Mouse (Mus musculus) liver, postnatal 0 days (tissue): ENCODE data around the gene Mettl6.

Source experiments
- CTCF ChIP-seq: sonication (generic); IDR thresholded peaks from 2 replicates; pipeline ENCODE4 v1.5.1; 2016; ENCODE audit warnings: antibody characterized with exemption, low read depth
- EP300 ChIP-seq: IDR thresholded peaks from 2 replicates; pipeline ENCODE4 v1.6.1; 2016; ENCODE audit warnings: antibody characterized with exemption, low read depth, mild to moderate bottlenecking

DNA sequence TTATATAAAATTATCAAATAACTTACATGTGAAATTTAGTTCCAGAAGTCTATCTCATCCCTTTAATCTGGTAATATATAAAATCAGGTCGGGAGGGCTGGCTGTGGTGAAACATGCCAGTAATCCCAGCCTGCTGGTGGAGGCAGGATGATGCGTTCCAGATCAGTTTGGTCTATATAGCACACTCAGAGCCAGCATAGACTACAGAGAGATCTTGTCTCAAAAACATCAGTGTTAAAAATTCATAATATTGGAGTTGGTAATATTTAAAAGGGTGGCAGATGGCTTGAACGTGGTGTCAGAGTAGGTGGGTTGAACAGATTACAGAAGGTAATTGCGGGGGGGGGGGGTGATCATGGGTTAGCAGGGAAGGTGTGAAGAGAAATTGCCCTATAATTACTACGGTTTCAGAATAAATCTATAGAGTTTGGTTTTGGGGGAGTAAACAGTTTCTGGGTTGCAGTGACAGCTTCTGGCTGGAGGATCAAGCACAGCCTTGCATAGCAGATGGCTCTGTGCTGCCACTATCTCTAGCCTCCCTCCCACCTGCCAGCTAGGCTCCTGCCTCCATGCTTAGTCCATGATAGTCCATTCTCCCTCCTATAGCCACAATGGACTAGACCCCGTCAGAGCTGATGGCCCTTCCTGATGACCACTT is 38.6 kb downstream of the Mettl6 start:
- no peak for TF ChIP-seq EP300
- TF ChIP-seq CTCF: no peak
